Mouse (Mus musculus): Measurements from ENCODE around the gene Zdhhc9. TPM values are rescaled to one million over a fixed set of nuclear protein-coding genes. Genes with fewer than 3 reads are reported as not detected.

Zdhhc9 gene
- polyA plus RNA-seq, 1 experiment, result 34.8 TPM

- WGBS, result 86% methylated on average over 6 of the region's 6 CpGs
- DNase-seq (ENCODE audit: low read depth, low spot score), result no peak
These were observed 70.7 kb downstream of the Zdhhc9 start for GRCm38 (mm10) chrX:48138011-48138410.

- no peak for DNase-seq (ENCODE audit: low read depth, low spot score)
- 83% methylated on average over 4 of the region's 4 CpGs for WGBS
These were observed 71.7 kb downstream of the Zdhhc9 start for GRCm38 (mm10) chrX:48136935-48137334.

- 81% methylated on average over 1 of the region's 1 CpGs for WGBS
- DNase-seq (ENCODE audit: low read depth, low spot score), result no peak
These were observed 79.5 kb downstream of the Zdhhc9 start for GRCm38 (mm10) chrX:48129167-48129566.

GRCm38 (mm10) chrX:48127502-48128218 lies 81.0 kb downstream of the Zdhhc9 start:
- 63% methylated on average over 6 of the region's 6 CpGs for WGBS

GRCm38 (mm10) chrX:48126903-48127476 lies 81.7 kb downstream of the Zdhhc9 start:
- DNase-seq (ENCODE audit: low read depth, low spot score), result no peak
- WGBS, result 72% methylated on average over 6 of the region's 6 CpGs

More at GRCm38 (mm10) chrX:48127502-48128218, 81.0 kb downstream of the Zdhhc9 start:
- no peak for DNase-seq (ENCODE audit: low read depth, low spot score)

- WGBS, result 35% methylated on average over 17 of the region's 17 CpGs
- no peak for DNase-seq (ENCODE audit: low read depth, low spot score)
These were observed 84.3 kb downstream of the Zdhhc9 start for GRCm38 (mm10) chrX:48124132-48125071.

Other genes with a start within 250 kb of the Zdhhc9 start
- 0.92 and 1.0 TPM in 2 replicates for gene Apln, start 174.0 kb downstream of the Zdhhc9 start, polyA plus RNA-seq (2012; rRNA removed)
- 149 and 213 TPM in 2 replicates for gene Xpnpep2, start 100.2 kb downstream of the Zdhhc9 start, polyA plus RNA-seq (2012; rRNA removed)
- 11.9 and 12.6 TPM in 2 replicates for gene Sash3, start 62.4 kb downstream of the Zdhhc9 start, polyA plus RNA-seq (2012; rRNA removed)
- gene Utp14a, start 48.0 kb upstream of the Zdhhc9 start, polyA plus RNA-seq (2012; rRNA removed), result 3.1 and 3.3 TPM in 2 replicates
- 2.8 and 3.6 TPM in 2 replicates for gene Bcorl1, start 132.5 kb upstream of the Zdhhc9 start, polyA plus RNA-seq (2012; rRNA removed)

All from large intestine, adult 2 months (tissue).